Mouse (Mus musculus): Measurements from ENCODE around the gene Chchd3. TPM values are rescaled to one million over a fixed set of nuclear protein-coding genes. Genes with fewer than 3 reads are reported as not detected.
A peak's percentile ranks its signal among the peaks of the same experiment; 100 is the strongest.

The Chchd3 gene
- polyA plus RNA-seq, 1 experiment, result 92.2 TPM

DNA sequence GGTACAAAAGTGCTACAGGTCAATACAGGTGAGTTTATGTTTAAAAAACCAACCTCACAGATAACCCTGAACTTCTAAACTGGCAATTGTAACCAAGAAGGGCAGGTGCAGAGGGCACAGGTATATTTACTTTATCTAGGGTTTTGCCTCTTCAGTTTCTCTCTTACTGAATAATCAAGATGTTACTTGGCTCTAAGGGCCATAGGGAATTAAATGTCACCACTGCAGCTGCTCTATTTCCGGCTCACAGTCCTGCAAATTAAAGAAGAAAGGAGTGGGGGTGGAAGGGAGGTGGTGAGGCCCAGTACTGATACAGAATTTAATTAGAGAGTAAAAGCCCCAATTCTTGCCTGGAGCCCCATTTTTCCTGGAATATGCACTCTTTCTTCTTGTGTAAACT lies 214.6 kb downstream of the Chchd3 start:
- H3K4me1 ChIP-seq, result peaks cover 13% of the 10 kb centered on the region; the same call in 1 of the 2 replicates
- H3K4me3 ChIP-seq (replicated peaks), result no peak overlapping the region
- TF ChIP-seq GATA1 (IDR thresholded peaks at IDR 0.05; ENCODE audit: borderline replicate concordance, low read length) (no peak), FLI1 (IDR thresholded peaks at IDR 0.05; ENCODE audit: low read length) (no peak)
- peaks cover 43% of the 10 kb centered on the region for H3K36me3 ChIP-seq (replicated peaks; ENCODE audit: low read length)
- H3K27me3 ChIP-seq (replicated peaks), result no peaks in the 10 kb centered on the region
- H3K9me3 ChIP-seq, result no peaks in the 10 kb centered on the region

DNA sequence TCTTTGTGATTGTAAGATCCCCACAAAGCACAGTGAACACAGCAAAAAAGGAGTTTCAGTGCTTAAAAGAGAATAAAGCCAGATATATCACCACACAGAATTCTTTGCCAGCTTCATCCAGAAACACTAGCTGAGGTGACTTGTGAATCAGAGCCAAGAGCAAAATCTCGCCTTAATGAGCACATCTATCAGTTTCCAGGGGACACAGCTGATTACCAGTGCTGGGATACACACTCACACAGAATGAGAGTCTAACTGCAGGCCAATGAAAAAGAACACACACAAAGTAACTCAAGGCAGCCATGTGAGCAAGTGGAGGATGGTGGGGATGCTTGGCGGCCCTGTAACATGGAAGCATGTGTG lies 222.1 kb downstream of the Chchd3 start:
- TF ChIP-seq FLI1 (IDR thresholded peaks at IDR 0.05; ENCODE audit: low read length) (no peak), GATA1 (IDR thresholded peaks at IDR 0.05; ENCODE audit: borderline replicate concordance, low read length) (no peak)
- peaks cover 3% of the 10 kb centered on the region; the same call in 1 of the 2 replicates for H3K4me1 ChIP-seq

GRCm38 (mm10) chr6:32837165-32837938 lies 222.7 kb downstream of the Chchd3 start:
- peaks cover 26% of the 10 kb centered on the region for H3K36me3 ChIP-seq (replicated peaks; ENCODE audit: low read length)
- TF ChIP-seq FLI1 (IDR thresholded peaks at IDR 0.05; ENCODE audit: low read length) (no peak), GATA1 (IDR thresholded peaks at IDR 0.05; ENCODE audit: borderline replicate concordance, low read length) (no peak)
- H3K4me1 ChIP-seq, result peaks cover 3% of the 10 kb centered on the region; the same call in 1 of the 2 replicates
- no peaks in the 10 kb centered on the region for H3K9me3 ChIP-seq
- no peaks in the 10 kb centered on the region for H3K27me3 ChIP-seq (replicated peaks)
- H3K4me3 ChIP-seq (replicated peaks), result no peak overlapping the region

More for the DNA sequence above, 222.1 kb downstream of the Chchd3 start:
- H3K36me3 ChIP-seq (replicated peaks; ENCODE audit: low read length), result peaks cover 26% of the 10 kb centered on the region
- no peaks in the 10 kb centered on the region for H3K9me3 ChIP-seq
- H3K27me3 ChIP-seq (replicated peaks), result no peaks in the 10 kb centered on the region
- no peak overlapping the region for H3K4me3 ChIP-seq (replicated peaks)

GRCm38 (mm10) chr6:32823856-32824620 lies 236.0 kb downstream of the Chchd3 start:
- H3K9me3 ChIP-seq, result no peaks in the 10 kb centered on the region
- peaks cover 38% of the 10 kb centered on the region for H3K4me1 ChIP-seq
- H3K36me3 ChIP-seq (replicated peaks; ENCODE audit: low read length), result peaks cover 31% of the 10 kb centered on the region
- H3K4me3 ChIP-seq (replicated peaks), result peak overlapping the region; percentile 57
- no peak for TF ChIP-seq GATA1 (IDR thresholded peaks at IDR 0.05; ENCODE audit: borderline replicate concordance, low read length)
- TF ChIP-seq FLI1 (IDR thresholded peaks at IDR 0.05; ENCODE audit: low read length), result no peak
- no peaks in the 10 kb centered on the region for H3K27me3 ChIP-seq (replicated peaks)

- no peaks in the 10 kb centered on the region for H3K9me3 ChIP-seq
- H3K27me3 ChIP-seq (replicated peaks), result no peaks in the 10 kb centered on the region
- H3K4me3 ChIP-seq (replicated peaks), result no peak overlapping the region
- peaks cover 30% of the 10 kb centered on the region for H3K4me1 ChIP-seq
- peaks cover 22% of the 10 kb centered on the region for H3K36me3 ChIP-seq (replicated peaks; ENCODE audit: low read length)
- no peak for TF ChIP-seq GATA1 (IDR thresholded peaks at IDR 0.05; ENCODE audit: borderline replicate concordance, low read length)
- no peak for TF ChIP-seq FLI1 (IDR thresholded peaks at IDR 0.05; ENCODE audit: low read length)
Observed at GRCm38 (mm10) chr6:32818961-32819360, 241.1 kb downstream of the Chchd3 start.

GRCm38 (mm10) chr6:32808796-32809195 lies 251.3 kb downstream of the Chchd3 start:
- H3K4me1 ChIP-seq, result peaks cover 4% of the 10 kb centered on the region; the same call in 1 of the 2 replicates
- peaks cover 15% of the 10 kb centered on the region for H3K36me3 ChIP-seq (replicated peaks; ENCODE audit: low read length)
- no peak overlapping the region for H3K4me3 ChIP-seq (replicated peaks)
- TF ChIP-seq GATA1 (IDR thresholded peaks at IDR 0.05; ENCODE audit: borderline replicate concordance, low read length) (no peak), FLI1 (IDR thresholded peaks at IDR 0.05; ENCODE audit: low read length) (no peak)
- H3K9me3 ChIP-seq, result no peaks in the 10 kb centered on the region
- no peaks in the 10 kb centered on the region for H3K27me3 ChIP-seq (replicated peaks)

DNA sequence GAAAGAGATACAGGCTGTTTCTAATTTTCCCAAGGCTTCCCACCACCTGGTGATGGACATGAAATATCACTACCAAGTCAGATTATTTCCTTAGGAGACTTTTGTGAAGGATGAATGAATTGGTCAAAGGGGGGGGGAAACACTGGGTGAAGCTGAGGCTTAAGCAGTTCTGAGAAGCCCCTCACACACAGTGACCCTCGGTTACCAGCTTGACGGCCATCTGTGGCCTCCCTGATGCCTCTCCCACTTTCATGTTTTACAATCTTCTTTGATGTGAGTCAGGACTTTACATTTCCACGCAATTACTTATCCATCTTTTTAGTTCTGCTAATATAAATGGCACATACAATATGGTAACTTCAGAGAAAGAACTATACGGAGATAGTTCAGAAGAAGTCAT lies 252.3 kb downstream of the Chchd3 start:
- Histone ChIP-seq H3K9me3 (no peaks in the 10 kb centered on the region), H3K4me3 (replicated peaks) (no peak overlapping the region), H3K36me3 (replicated peaks; ENCODE audit: low read length) (peaks cover 18% of the 10 kb centered on the region), H3K4me1 (peaks cover 4% of the 10 kb centered on the region; the same call in 1 of the 2 replicates), H3K27me3 (replicated peaks) (no peaks in the 10 kb centered on the region)
- TF ChIP-seq FLI1 (IDR thresholded peaks at IDR 0.05; ENCODE audit: low read length) (no peak), GATA1 (IDR thresholded peaks at IDR 0.05; ENCODE audit: borderline replicate concordance, low read length) (no peak)

- Histone ChIP-seq H3K4me1 (no peaks in the 10 kb centered on the region), H3K4me3 (replicated peaks) (no peak overlapping the region), H3K9me3 (no peaks in the 10 kb centered on the region), H3K27me3 (replicated peaks) (no peaks in the 10 kb centered on the region), H3K36me3 (replicated peaks; ENCODE audit: low read length) (peaks cover 40% of the 10 kb centered on the region)
- TF ChIP-seq FLI1 (IDR thresholded peaks at IDR 0.05; ENCODE audit: low read length), result no peak
- no peak for TF ChIP-seq GATA1 (IDR thresholded peaks at IDR 0.05; ENCODE audit: borderline replicate concordance, low read length)
Observed at GRCm38 (mm10) chr6:32803646-32804045, 256.4 kb downstream of the Chchd3 start.

GRCm38 (mm10) chr6:32801776-32802175 lies 258.3 kb downstream of the Chchd3 start:
- Histone ChIP-seq H3K36me3 (replicated peaks; ENCODE audit: low read length) (peaks cover 52% of the 10 kb centered on the region), H3K4me3 (replicated peaks) (no peak overlapping the region)

GRCm38 (mm10) chr6:32797525-32797924 lies 262.5 kb downstream of the Chchd3 start:
- TF ChIP-seq GATA1 (IDR thresholded peaks at IDR 0.05; ENCODE audit: borderline replicate concordance, low read length) (no peak), FLI1 (IDR thresholded peaks at IDR 0.05; ENCODE audit: low read length) (no peak)
- Histone ChIP-seq H3K4me1 (peaks cover 3% of the 10 kb centered on the region; the same call in 1 of the 2 replicates), H3K36me3 (replicated peaks; ENCODE audit: low read length) (peaks cover 71% of the 10 kb centered on the region), H3K9me3 (no peaks in the 10 kb centered on the region), H3K4me3 (replicated peaks) (no peak overlapping the region), H3K27me3 (replicated peaks) (no peaks in the 10 kb centered on the region)

More at GRCm38 (mm10) chr6:32801776-32802175, 258.3 kb downstream of the Chchd3 start:
- Histone ChIP-seq H3K27me3 (replicated peaks) (no peaks in the 10 kb centered on the region), H3K9me3 (no peaks in the 10 kb centered on the region), H3K4me1 (no peaks in the 10 kb centered on the region)
- no peak for TF ChIP-seq GATA1 (IDR thresholded peaks at IDR 0.05; ENCODE audit: borderline replicate concordance, low read length)
- no peak for TF ChIP-seq FLI1 (IDR thresholded peaks at IDR 0.05; ENCODE audit: low read length)

Measured in megakaryocyte, embryonic 14.5 days (primary cell).